Mouse (Mus musculus): ENCODE data around the gene Tmem143. TPM values are rescaled to one million over a fixed set of nuclear protein-coding genes. Genes with fewer than 3 reads are reported as not detected.

Tmem143 gene
- polyA plus RNA-seq, 1 experiment: 2.0 TPM

- Histone ChIP-seq H3K4me3 (replicated peaks) (peak overlapping the region; percentile 66), H3K4me1 (ENCODE audit: control insufficient read depth) (peaks cover 86% of the 10 kb centered on the region), H3K9me3 (ENCODE audit: control insufficient read depth, low read length) (no peaks in the 10 kb centered on the region; the same call in 1 of the 2 replicates), H3K36me3 (ENCODE audit: control insufficient read depth) (peaks cover 30% of the 10 kb centered on the region), H3K27me3 (ENCODE audit: control insufficient read depth) (no peaks in the 10 kb centered on the region)
- TF ChIP-seq TAL1 (IDR thresholded peaks at IDR 0.05; ENCODE audit: low read length): no peak
- no peak for TF ChIP-seq GATA1 (IDR thresholded peaks at IDR 0.05; ENCODE audit: low read length)
Observed at GRCm38 (mm10) chr7:45919761-45920160, 23.0 kb downstream of the Tmem143 start.

- Histone ChIP-seq H3K27me3 (ENCODE audit: control insufficient read depth) (no peaks in the 10 kb centered on the region), H3K4me1 (ENCODE audit: control insufficient read depth) (peaks cover 82% of the 10 kb centered on the region), H3K9me3 (ENCODE audit: control insufficient read depth, low read length) (peaks cover 2% of the 10 kb centered on the region; the same call in 1 of the 2 replicates), H3K4me3 (replicated peaks) (peak overlapping the region; percentile 66), H3K36me3 (ENCODE audit: control insufficient read depth) (peaks cover 26% of the 10 kb centered on the region)
- TF ChIP-seq GATA1 (IDR thresholded peaks at IDR 0.05; ENCODE audit: low read length) (no peak), TAL1 (IDR thresholded peaks at IDR 0.05; ENCODE audit: low read length) (no peak)
Observed at GRCm38 (mm10) chr7:45920583-45921241, 24.0 kb downstream of the Tmem143 start.

GRCm38 (mm10) chr7:45921242-45921621 lies 24.5 kb downstream of the Tmem143 start, which contains the start of gene Emp3:
Gene Emp3 (minus strand): TSS chr7:45921404.
- H3K4me3 ChIP-seq (replicated peaks): peak within 1 kb of the TSS; percentile 66
- peaks cover 2% of the 10 kb centered on the region; the same call in 1 of the 2 replicates for H3K9me3 ChIP-seq (ENCODE audit: control insufficient read depth, low read length)
- peaks cover 77% of the 10 kb centered on the region for H3K4me1 ChIP-seq (ENCODE audit: control insufficient read depth)
- TF ChIP-seq TAL1 (IDR thresholded peaks at IDR 0.05; ENCODE audit: low read length) (no peak), GATA1 (IDR thresholded peaks at IDR 0.05; ENCODE audit: low read length) (no peak)
- H3K36me3 ChIP-seq (ENCODE audit: control insufficient read depth): peaks cover 22% of the 10 kb centered on the region
- H3K27me3 ChIP-seq (ENCODE audit: control insufficient read depth): no peaks in the 10 kb centered on the region

- peaks cover 68% of the 10 kb centered on the region for H3K4me1 ChIP-seq (ENCODE audit: control insufficient read depth)
- TF ChIP-seq TAL1 (IDR thresholded peaks at IDR 0.05; ENCODE audit: low read length) (no peak), GATA1 (IDR thresholded peaks at IDR 0.05; ENCODE audit: low read length) (no peak)
- H3K4me3 ChIP-seq (replicated peaks): no peak overlapping the region
Observed at GRCm38 (mm10) chr7:45921950-45922600, 25.3 kb downstream of the Tmem143 start.

GRCm38 (mm10) chr7:45922928-45923761 lies 26.4 kb downstream of the Tmem143 start:
- Histone ChIP-seq H3K36me3 (ENCODE audit: control insufficient read depth) (peaks cover 7% of the 10 kb centered on the region), H3K4me3 (replicated peaks) (peak overlapping the region; percentile 71), H3K4me1 (ENCODE audit: control insufficient read depth) (peaks cover 60% of the 10 kb centered on the region), H3K27me3 (ENCODE audit: control insufficient read depth) (peaks cover 6% of the 10 kb centered on the region), H3K9me3 (ENCODE audit: control insufficient read depth, low read length) (peaks cover 7% of the 10 kb centered on the region)
- TF ChIP-seq TAL1 (IDR thresholded peaks at IDR 0.05; ENCODE audit: low read length) (no peak), GATA1 (IDR thresholded peaks at IDR 0.05; ENCODE audit: low read length) (no peak)

More at GRCm38 (mm10) chr7:45921950-45922600, 25.3 kb downstream of the Tmem143 start:
- peaks cover 2% of the 10 kb centered on the region; the same call in 1 of the 2 replicates for H3K9me3 ChIP-seq (ENCODE audit: control insufficient read depth, low read length)
- peaks cover 17% of the 10 kb centered on the region for H3K36me3 ChIP-seq (ENCODE audit: control insufficient read depth)
- no peaks in the 10 kb centered on the region for H3K27me3 ChIP-seq (ENCODE audit: control insufficient read depth)

GRCm38 (mm10) chr7:45923762-45924428 lies 27.2 kb downstream of the Tmem143 start, which contains the start of gene Ccdc114:
Gene Ccdc114 (plus strand): TSS chr7:45924072.
- Histone ChIP-seq H3K4me1 (ENCODE audit: control insufficient read depth) (peaks cover 59% of the 10 kb centered on the region), H3K9me3 (ENCODE audit: control insufficient read depth, low read length) (peaks cover 7% of the 10 kb centered on the region)

GRCm38 (mm10) chr7:45924429-45924816 lies 27.7 kb downstream of the Tmem143 start:
- H3K9me3 ChIP-seq (ENCODE audit: control insufficient read depth, low read length): peaks cover 7% of the 10 kb centered on the region
- TF ChIP-seq GATA1 (IDR thresholded peaks at IDR 0.05; ENCODE audit: low read length) (no peak), TAL1 (IDR thresholded peaks at IDR 0.05; ENCODE audit: low read length) (no peak)
- peaks cover 54% of the 10 kb centered on the region for H3K4me1 ChIP-seq (ENCODE audit: control insufficient read depth)
- peak overlapping the region; percentile 71 for H3K4me3 ChIP-seq (replicated peaks)
- H3K27me3 ChIP-seq (ENCODE audit: control insufficient read depth): peaks cover 13% of the 10 kb centered on the region
- no peaks in the 10 kb centered on the region for H3K36me3 ChIP-seq (ENCODE audit: control insufficient read depth)

More at GRCm38 (mm10) chr7:45923762-45924428, 27.2 kb downstream of the Tmem143 start, which contains the start of gene Ccdc114:
- H3K36me3 ChIP-seq (ENCODE audit: control insufficient read depth): peaks cover 5% of the 10 kb centered on the region
- peaks cover 9% of the 10 kb centered on the region for H3K27me3 ChIP-seq (ENCODE audit: control insufficient read depth)
- TF ChIP-seq GATA1 (IDR thresholded peaks at IDR 0.05; ENCODE audit: low read length) (no peak), TAL1 (IDR thresholded peaks at IDR 0.05; ENCODE audit: low read length) (no peak)
- peak within 1 kb of the TSS; percentile 71 for H3K4me3 ChIP-seq (replicated peaks)

- Histone ChIP-seq H3K9me3 (ENCODE audit: control insufficient read depth, low read length) (peaks cover 20% of the 10 kb centered on the region), H3K4me3 (replicated peaks) (no peak overlapping the region), H3K27me3 (ENCODE audit: control insufficient read depth) (peaks cover 13% of the 10 kb centered on the region), H3K4me1 (ENCODE audit: control insufficient read depth) (peaks cover 10% of the 10 kb centered on the region), H3K36me3 (ENCODE audit: control insufficient read depth) (no peaks in the 10 kb centered on the region)
- no peak for TF ChIP-seq GATA1 (IDR thresholded peaks at IDR 0.05; ENCODE audit: low read length)
- no peak for TF ChIP-seq TAL1 (IDR thresholded peaks at IDR 0.05; ENCODE audit: low read length)
Observed at GRCm38 (mm10) chr7:45928626-45929295, 32.0 kb downstream of the Tmem143 start.

All from erythroblast, embryonic 14.5 days (primary cell).